Mouse (Mus musculus) ovary, adult 18-20 months (tissue): ENCODE measurements around the gene Aqp9.
"Not testable (repeated sequence)": the region's sequence is repeated elsewhere in the genome, so short reads cannot be mapped to it uniquely, and the experiment has no call there.

Source experiments
- DNase-seq: peaks from one replicate; pipeline ENCODE4 v3.0.0; 2022; ENCODE audit warnings: low spot score, mixed read lengths

Gene Aqp9

GRCm38 (mm10) chr9:71138936-71139335 is 29.5 kb downstream of the Aqp9 start:
- no peak for DNase-seq

DNA sequence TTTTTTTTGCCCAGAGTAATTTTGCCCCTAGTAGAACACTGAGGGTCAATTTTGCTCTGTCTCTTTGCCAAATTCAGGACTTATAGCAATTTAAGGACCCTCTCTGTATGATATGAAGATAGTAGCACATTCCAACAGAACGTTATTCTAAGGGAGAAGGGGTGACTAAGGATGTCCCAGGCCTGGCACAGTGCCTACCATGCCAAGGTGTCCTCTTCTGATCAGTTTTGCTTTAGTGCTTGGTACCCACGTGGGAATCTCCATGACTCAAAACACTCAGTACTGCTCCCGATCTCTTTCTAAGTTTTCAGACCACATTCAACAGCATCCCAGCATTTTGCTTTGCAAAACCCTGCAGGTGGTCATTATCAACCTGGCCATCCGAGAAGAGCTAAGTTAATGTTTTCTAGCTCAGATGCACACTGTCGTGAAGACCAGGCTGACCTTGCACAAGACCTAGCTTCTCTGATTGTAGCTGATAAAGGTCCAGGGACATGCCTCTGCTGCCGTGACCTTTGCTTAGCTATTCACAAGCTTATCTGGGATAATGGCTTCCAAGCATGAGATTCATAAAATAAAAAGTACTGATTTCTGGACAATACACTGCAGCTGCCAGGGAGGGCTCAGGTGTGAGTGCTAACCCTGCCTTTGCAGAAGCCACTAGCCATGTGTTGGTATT is 31.1 kb downstream of the Aqp9 start:
- DNase-seq: peak; percentile 8

DNA sequence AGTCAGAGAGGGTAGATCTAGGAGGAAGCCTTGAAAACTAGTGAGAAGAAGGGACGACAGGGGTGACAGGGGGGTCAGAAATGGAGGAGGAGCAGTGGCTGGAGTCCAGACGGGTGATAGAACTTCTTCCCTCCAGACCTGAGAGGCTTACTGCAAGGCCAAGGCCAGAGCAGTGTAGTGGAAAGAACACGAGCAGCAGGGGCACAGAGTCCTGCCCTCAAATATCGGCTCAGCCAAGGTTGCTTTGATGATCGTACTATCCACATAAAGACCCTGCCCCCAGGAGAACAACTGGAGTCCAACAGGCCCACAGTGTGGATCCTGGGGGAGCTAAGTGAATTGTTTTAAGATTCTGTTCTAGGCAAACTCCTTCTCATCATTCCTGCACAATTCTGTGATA is 33.4 kb downstream of the Aqp9 start:
- no peak for DNase-seq

- DNase-seq: no peak
Measured at GRCm38 (mm10) chr9:71133190-71133589, 35.3 kb downstream of the Aqp9 start.

- DNase-seq: no peak
Measured at GRCm38 (mm10) chr9:71131822-71132221, 36.7 kb downstream of the Aqp9 start.

- peak; percentile 20 for DNase-seq
Measured at GRCm38 (mm10) chr9:71128911-71129310, 39.6 kb downstream of the Aqp9 start.

DNA sequence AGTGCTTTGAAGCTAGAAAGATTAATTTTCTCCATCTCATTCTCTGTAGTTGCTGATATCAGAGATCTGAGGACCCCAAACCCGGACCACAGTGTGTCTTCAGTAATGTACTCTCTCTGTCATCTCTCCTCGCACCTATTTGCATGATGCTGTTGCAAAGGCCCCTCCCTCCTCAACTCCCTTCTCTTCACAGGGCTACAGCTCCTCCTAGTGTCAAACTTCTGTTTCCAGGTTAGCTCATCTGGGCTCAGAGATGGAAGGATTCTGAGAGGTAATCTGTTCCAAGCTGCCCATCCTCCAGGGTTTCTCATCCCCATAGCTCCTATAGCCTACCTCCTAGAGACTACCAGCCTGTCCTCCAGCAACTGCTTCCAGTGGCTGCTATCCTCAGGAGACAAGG is 42.3 kb downstream of the Aqp9 start:
- DNase-seq: no peak

- DNase-seq: not testable (repeated sequence)
Measured at GRCm38 (mm10) chr9:71123095-71123494, 45.4 kb downstream of the Aqp9 start.

DNA sequence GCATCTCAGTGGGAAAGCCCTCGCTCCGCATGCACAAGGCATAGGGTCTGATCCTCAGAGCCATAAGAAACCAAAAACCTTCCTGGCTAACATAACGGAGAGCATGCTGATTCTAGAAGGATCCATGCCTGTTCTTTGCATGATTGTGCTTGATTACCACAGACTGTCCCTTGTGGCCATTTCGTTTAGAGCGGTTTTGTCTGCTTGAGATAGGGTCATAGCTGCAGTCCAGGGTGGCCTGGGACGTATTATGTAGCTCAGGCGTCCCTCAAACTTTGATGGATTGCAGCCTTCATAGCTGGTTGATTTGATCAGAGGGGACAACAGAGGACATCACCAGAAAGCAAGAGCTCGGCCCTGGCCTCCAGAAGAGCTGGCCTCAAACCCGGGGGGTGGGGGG is 47.6 kb downstream of the Aqp9 start:
- no peak for DNase-seq

DNA sequence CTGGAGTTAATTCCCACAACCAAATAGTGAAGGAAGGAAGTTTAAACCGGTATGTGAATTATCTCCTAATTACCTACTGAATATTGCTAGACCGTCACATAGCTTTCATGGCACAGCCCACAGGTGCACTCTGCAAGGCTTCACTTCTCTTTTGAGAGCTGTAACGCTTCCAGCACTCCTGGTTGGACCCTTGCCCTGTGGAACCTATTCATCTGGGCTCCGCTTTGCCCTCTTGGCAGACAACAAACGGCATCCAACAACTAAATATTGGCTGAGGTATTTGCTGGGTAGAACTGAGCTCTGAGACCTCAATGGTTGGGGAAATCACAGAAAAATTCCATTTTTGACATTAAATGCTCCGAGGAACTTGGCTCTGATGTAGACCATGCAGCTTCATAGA is 55.3 kb downstream of the Aqp9 start:
- no peak for DNase-seq

DNA sequence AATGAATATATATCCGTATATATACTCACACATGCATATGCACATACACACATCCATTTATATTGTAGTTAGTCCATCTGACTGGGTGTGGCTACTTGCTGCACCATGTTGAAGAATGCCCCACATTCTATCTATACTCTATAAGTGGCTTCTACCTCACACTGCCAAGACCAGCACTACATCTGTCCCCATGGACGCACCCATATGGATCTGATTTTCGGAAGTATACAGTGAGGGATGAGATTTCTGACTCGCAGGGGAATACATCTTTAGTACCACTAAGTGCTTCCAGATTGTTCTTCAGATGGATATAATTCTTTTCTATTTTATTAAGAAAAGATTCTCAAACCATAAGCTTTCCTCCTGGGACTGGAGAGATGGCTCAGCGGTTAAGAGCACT is 65.0 kb downstream of the Aqp9 start:
- no peak for DNase-seq

DNA sequence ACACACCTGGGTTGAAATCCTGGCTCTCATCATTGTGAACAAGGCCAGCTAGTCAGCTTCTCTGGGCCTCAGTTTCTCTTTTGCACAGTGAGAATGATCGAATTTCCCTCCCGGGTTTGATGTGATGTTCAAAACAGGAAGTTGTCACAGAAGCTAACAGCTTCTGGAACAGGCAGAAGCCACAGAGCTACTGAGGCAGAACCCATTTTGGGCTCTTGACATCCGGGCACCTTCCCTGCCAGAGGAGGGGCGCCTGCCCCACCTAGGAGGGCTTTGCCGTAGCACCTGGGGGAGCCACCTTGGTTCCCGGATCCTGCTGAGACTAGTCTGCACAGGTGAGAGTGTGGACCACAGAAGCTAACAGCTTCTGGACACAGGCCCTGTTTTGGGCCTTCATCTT is 74.4 kb downstream of the Aqp9 start:
- no peak for DNase-seq

- no peak for DNase-seq
Measured at GRCm38 (mm10) chr9:71092038-71092437, 76.4 kb downstream of the Aqp9 start.

DNA sequence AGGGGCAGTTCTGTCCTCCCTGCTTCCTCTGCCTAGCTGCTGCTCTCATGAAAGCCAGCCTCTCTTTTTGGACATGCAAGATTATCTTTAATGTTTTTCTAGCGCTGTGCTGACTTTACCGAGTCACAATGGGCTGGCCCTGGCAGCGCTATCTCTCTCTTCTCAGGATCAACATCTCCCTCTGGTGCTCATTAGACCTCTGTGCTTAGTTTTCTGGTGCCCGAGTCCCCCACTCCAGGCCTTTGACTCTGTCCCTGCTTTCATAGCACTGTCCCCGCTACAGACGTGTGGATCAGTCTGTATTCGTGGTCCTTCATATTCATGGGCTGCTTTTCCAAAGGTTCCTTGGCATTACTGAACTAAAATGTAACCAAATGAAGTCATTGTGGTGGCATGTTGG is 89.3 kb downstream of the Aqp9 start:
- DNase-seq: no peak

GRCm38 (mm10) chr9:71077251-71077825 is 91.1 kb downstream of the Aqp9 start:
- no peak for DNase-seq

DNA sequence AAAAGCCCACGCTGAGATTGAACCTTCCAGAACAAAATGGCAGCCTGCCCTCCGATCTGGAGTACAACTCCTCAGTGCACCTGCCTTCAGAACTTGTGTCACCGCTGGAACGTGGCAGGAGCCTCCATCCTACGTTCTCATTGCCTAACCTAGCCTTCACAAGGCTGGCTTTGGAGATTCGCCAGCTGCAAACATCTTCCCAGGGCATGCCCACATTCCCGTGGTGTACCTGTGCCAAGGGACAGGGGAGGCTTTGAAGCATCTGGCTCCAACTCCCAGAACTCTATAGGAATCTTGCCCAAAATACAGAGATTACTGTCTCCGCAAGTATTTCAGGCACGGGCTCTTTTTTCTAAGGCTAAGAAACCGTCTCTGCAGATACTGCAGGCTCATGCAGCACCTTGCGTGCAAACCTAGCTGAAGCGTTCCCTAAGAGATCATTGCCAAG is 92.3 kb downstream of the Aqp9 start:
- DNase-seq: no peak

DNA sequence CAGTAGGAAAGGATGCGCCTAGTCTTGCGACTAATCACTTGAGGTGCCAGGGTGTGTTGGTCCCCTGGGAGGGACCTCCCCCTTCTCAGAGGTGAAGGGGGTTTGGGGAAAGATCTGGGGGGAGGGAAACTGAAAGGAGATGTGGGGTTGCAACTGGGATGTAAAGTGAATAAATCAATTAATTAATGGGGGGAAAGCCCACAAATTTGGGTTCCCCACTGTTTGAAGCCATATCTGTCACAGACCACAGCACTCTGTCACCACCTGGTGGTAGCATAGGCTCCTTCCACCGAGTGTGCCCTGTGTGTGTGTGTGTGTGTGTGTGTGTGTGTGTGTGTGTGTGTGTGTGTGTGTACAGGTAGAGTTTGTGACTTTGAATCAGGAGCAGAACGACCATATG is 94.7 kb downstream of the Aqp9 start:
- no peak for DNase-seq

- DNase-seq: no peak
Measured at GRCm38 (mm10) chr9:71073076-71073475, 95.4 kb downstream of the Aqp9 start.

DNA sequence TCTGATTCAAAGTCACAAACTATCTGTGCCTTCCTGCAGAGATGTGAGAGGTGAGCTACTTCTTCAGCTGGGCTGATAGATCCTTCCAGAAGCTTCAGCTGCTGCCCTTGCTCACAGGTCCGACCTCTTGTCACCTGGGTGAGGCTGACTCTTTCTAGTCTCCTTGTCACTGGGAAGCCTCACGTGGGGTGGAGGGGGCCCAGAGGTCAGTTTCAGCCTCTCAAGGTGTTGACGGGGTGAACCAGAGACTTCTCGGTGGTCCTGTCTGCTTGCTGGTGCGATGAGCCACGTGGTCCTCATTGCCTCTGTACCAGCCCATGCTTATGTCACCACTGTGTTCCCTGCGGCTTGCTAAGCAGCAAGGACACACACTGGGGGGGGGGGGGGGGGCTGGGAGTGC is 96.0 kb downstream of the Aqp9 start:
- DNase-seq: no peak

GRCm38 (mm10) chr9:71071581-71072330 is 96.7 kb downstream of the Aqp9 start:
- DNase-seq: no peak

- no peak for DNase-seq
Measured at GRCm38 (mm10) chr9:71070628-71071027, 97.9 kb downstream of the Aqp9 start.

DNA sequence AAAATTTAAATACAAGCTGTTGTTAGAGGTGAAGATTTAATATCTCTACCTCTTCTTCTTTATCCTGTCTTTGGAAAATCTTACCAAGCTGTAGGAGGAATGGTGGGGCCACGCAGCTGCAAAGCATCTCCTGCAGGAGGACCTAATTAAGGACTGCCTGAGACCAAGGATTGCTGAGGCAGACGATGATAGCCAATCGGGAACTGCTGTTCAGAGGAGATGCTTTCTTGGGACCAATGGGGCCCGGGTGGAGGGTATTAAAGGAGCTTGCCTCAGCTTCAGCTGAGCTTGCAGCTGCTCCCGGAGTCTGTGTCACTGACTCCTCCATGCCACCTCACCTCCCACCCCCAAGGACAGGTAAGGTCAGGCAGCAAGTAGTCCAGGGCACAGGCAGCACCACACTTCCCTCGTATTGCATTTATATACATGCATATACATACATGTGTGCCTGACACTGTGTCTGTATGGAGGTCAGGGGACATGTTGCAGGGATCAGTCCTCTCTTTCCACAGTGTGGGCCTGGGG is 99.6 kb downstream of the Aqp9 start:
- DNase-seq: no peak

DNA sequence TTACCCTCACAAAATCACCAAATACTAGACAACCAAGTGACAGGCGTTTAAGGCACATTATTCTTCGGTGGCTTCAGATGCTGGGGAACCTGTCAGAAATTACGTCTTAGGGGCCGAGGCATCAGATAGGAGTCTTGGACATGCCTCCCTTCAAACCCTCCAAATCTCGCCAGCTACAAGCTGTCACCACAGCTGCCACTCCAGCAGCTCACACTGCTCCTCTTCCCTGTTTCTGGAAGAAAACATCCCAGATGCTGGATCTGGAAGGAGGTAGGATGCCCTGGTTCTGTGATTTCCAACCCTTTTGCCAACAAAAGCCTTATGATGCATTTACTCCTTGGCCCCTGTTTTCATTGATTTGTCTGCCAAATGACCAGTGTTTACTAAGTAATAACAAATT is 101.3 kb downstream of the Aqp9 start:
- DNase-seq: no peak
